Mouse (Mus musculus): Measurements from ENCODE around the gene Mxd4. TPM values are rescaled to one million over a fixed set of nuclear protein-coding genes. Genes with fewer than 3 reads are reported as not detected.
A peak's percentile ranks its signal among the peaks of the same experiment; 100 is the strongest.

Mxd4 gene
- polyA plus RNA-seq, 1 experiment from 2014 or later = 60.1 TPM

GRCm38 (mm10) chr5:34201396-34201795 lies 13.9 kb upstream of the Mxd4 start:
- TF ChIP-seq CTCF (IDR thresholded peaks at IDR 0.05) = no peak
- H3K27me3 ChIP-seq = no peaks in the 10 kb centered on the region
- ATAC-seq (peak; percentile 65), DNase-seq (ENCODE audit: low read depth, low spot score) (peak; percentile 35)
- ChIA-PET CTCF (interaction anchor here (0.9 to 1.5 kb wide), 6 partner anchors 9 to 69 kb away, joined by 3 to 7 read pairs (median 4); partner anchors contain the start of gene Mxd4), POLR2A (interaction anchor here (0.6 to 1.3 kb wide), 3 partner anchors 15 to 102 kb away, joined by 3 to 4 read pairs (median 4); no protein-coding TSS in a partner anchor)
- in situ Hi-C loops (cut with MboI; ENCODE audit: low pct_unique_long_range_greater_than_20kb) = no loop called here

GRCm38 (mm10) chr5:34198615-34199014 lies 11.1 kb upstream of the Mxd4 start:
- no peak for DNase-seq (ENCODE audit: low read depth, low spot score)
- CTCF ChIA-PET = interaction anchor here (1.3 to 1.5 kb wide), 3 partner anchors 10 to 37 kb away, joined by 4 to 5 read pairs (median 4); no protein-coding TSS in a partner anchor
- TF ChIP-seq CTCF (IDR thresholded peaks at IDR 0.05) = no peak
- ATAC-seq = no peak
- in situ Hi-C loops (cut with MboI; ENCODE audit: low pct_unique_long_range_greater_than_20kb) = no loop called here
- no peaks in the 10 kb centered on the region for H3K27me3 ChIP-seq
- POLR2A ChIA-PET = interaction anchor here (0.8 kb wide), 1 partner anchor 12 kb away, joined by 3 read pairs; no protein-coding TSS in a partner anchor

- TF ChIP-seq CTCF (IDR thresholded peaks at IDR 0.05) = no peak
- no peaks in the 10 kb centered on the region for H3K27me3 ChIP-seq
- POLR2A ChIA-PET = no interaction called here
- no peak for DNase-seq (ENCODE audit: low read depth, low spot score)
- CTCF ChIA-PET = interaction anchor here (1.4 to 1.5 kb wide), 2 partner anchors 8 to 39 kb away, joined by 4 to 5 read pairs; no protein-coding TSS in a partner anchor
- in situ Hi-C loops (cut with MboI; ENCODE audit: low pct_unique_long_range_greater_than_20kb) = no loop called here
- no peak for ATAC-seq
Measured at GRCm38 (mm10) chr5:34197243-34197642, 9.7 kb upstream of the Mxd4 start.

GRCm38 (mm10) chr5:34196423-34196822 lies 8.9 kb upstream of the Mxd4 start:
- ChIA-PET CTCF (no interaction called here), POLR2A (no interaction called here)
- ATAC-seq (no peak), DNase-seq (ENCODE audit: low read depth, low spot score) (no peak)
- no peaks in the 10 kb centered on the region for H3K27me3 ChIP-seq
- in situ Hi-C loops (cut with MboI; ENCODE audit: low pct_unique_long_range_greater_than_20kb) = no loop called here
- no peak for TF ChIP-seq CTCF (IDR thresholded peaks at IDR 0.05)

GRCm38 (mm10) chr5:34195786-34196185 lies 8.3 kb upstream of the Mxd4 start:
- DNase-seq (ENCODE audit: low read depth, low spot score) (no peak), ATAC-seq (no peak)
- in situ Hi-C loops (cut with MboI; ENCODE audit: low pct_unique_long_range_greater_than_20kb) = no loop called here
- POLR2A ChIA-PET = no interaction called here
- TF ChIP-seq CTCF (IDR thresholded peaks at IDR 0.05) = no peak
- no peaks in the 10 kb centered on the region for H3K27me3 ChIP-seq
- CTCF ChIA-PET = no interaction called here

- ChIA-PET CTCF (no interaction called here), POLR2A (interaction anchor here (0.6 kb wide), 1 partner anchor 15 kb away, joined by 5 read pairs; no protein-coding TSS in a partner anchor)
- in situ Hi-C loops (cut with MboI; ENCODE audit: low pct_unique_long_range_greater_than_20kb) = no loop called here
- no peaks in the 10 kb centered on the region for H3K27me3 ChIP-seq
- DNase-seq (ENCODE audit: low read depth, low spot score) (no peak), ATAC-seq (no peak)
- TF ChIP-seq CTCF (IDR thresholded peaks at IDR 0.05) = no peak
Measured at GRCm38 (mm10) chr5:34194975-34195662, 7.6 kb upstream of the Mxd4 start.

- in situ Hi-C loops (cut with MboI; ENCODE audit: low pct_unique_long_range_greater_than_20kb) = no loop called here
- DNase-seq (ENCODE audit: low read depth, low spot score) (no peak), ATAC-seq (no peak)
- POLR2A ChIA-PET = no interaction called here
- CTCF ChIA-PET = interaction anchor here (0.7 kb wide), 1 partner anchor 16 kb away, joined by 3 read pairs; no protein-coding TSS in a partner anchor
- no peak for TF ChIP-seq CTCF (IDR thresholded peaks at IDR 0.05)
- no peaks in the 10 kb centered on the region for H3K27me3 ChIP-seq
Measured at GRCm38 (mm10) chr5:34194426-34194825, 6.9 kb upstream of the Mxd4 start.

GRCm38 (mm10) chr5:34191843-34192242 lies 4.3 kb upstream of the Mxd4 start:
- no peaks in the 10 kb centered on the region for H3K27me3 ChIP-seq
- ATAC-seq = no peak
- ChIA-PET CTCF (interaction anchor here (1.2 kb wide), 1 partner anchor 50 kb away, joined by 3 read pairs; no protein-coding TSS in a partner anchor), POLR2A (interaction anchor here (0.7 to 1.5 kb wide), 3 partner anchors 14 to 468 kb away, joined by 3 read pairs; partner anchors contain the start of genes Grk4 and Nop14)
- no peak for TF ChIP-seq CTCF (IDR thresholded peaks at IDR 0.05)
- in situ Hi-C loops (cut with MboI; ENCODE audit: low pct_unique_long_range_greater_than_20kb) = no loop called here
- no peak for DNase-seq (ENCODE audit: low read depth, low spot score)

- H3K27me3 ChIP-seq = no peaks in the 10 kb centered on the region
- ChIA-PET CTCF (interaction anchor here (2.3 kb wide), 1 partner anchor 11 kb away, joined by 7 read pairs; no protein-coding TSS in a partner anchor), POLR2A (interaction anchor here (0.7 to 1.5 kb wide), 3 partner anchors 15 to 469 kb away, joined by 3 read pairs; partner anchors contain the start of genes Grk4 and Nop14)
- in situ Hi-C loops (cut with MboI; ENCODE audit: low pct_unique_long_range_greater_than_20kb) = no loop called here
- no peak for TF ChIP-seq CTCF (IDR thresholded peaks at IDR 0.05)
- DNase-seq (ENCODE audit: low read depth, low spot score) = no peak
- ATAC-seq = no peak
Measured at GRCm38 (mm10) chr5:34191021-34191420, 3.5 kb upstream of the Mxd4 start.

GRCm38 (mm10) chr5:34189521-34189920 lies 2.0 kb upstream of the Mxd4 start:
- ChIA-PET POLR2A (no interaction called here), CTCF (interaction anchor here (1.3 to 2.3 kb wide), 2 partner anchors 8 to 12 kb away, joined by 5 to 7 read pairs; no protein-coding TSS in a partner anchor)
- DNase-seq (ENCODE audit: low read depth, low spot score) (no peak), ATAC-seq (no peak)
- in situ Hi-C loops (cut with MboI; ENCODE audit: low pct_unique_long_range_greater_than_20kb) = no loop called here
- no peak for TF ChIP-seq CTCF (IDR thresholded peaks at IDR 0.05)
- no peaks in the 10 kb centered on the region for H3K27me3 ChIP-seq

GRCm38 (mm10) chr5:34188856-34189255 lies 1.3 kb upstream of the Mxd4 start:
- CTCF ChIA-PET = interaction anchor here (1.1 to 2.3 kb wide), 4 partner anchors 9 to 24 kb away, joined by 3 to 7 read pairs (median 4); no protein-coding TSS in a partner anchor
- POLR2A ChIA-PET = no interaction called here
- no peaks in the 10 kb centered on the region for H3K27me3 ChIP-seq
- in situ Hi-C loops (cut with MboI; ENCODE audit: low pct_unique_long_range_greater_than_20kb) = no loop called here
- no peak for TF ChIP-seq CTCF (IDR thresholded peaks at IDR 0.05)
- no peak for ATAC-seq
- DNase-seq (ENCODE audit: low read depth, low spot score) = no peak
